ENCODE assay signal across 8 mouse cellular contexts in the genomic region with DNA sequence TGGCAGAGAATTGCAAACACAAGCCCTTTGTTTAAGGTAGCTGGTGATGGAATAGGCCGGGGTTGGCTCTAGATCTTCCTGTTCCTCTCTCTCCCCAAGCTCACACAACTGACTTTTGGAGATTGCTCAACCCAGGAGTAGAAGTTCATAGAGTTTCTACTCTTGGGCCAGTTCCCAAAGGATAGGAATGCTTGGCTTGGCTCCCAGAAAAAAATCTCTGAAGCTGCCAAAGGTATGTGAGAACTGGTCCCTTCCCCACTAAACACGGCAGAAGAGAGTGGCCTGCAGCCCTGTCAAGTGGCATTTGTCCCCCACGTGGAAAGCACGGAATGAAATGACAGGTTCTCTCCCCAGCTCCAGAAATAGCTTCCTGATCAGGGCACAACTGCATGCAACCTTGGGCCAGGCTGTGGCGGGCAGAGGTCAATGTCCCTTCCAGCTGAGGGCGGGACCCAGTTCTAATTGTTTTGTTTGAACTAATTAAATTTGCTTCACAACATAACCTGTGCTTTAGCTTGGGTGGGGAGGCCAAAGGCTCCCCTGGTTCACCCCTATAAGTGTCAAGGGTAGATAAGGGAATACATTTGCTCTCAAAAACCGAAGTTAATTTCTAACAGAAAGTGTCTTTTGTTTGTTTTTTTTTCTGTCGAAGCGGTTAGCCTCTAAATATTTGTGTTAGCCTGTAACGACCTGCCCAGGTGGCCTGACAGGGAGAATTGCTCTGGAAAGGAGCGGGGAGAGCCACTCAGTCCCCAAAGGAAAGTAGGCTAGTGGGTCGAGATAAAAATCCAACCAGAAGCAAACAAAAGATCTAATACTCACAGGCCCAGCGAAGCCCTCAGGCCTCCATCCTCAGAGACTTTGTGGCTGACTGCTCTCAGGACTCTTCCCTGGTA.
DNase-seq lines count a peak whose midpoint lies in the region; ATAC-seq and TF ChIP-seq lines count a peak whose summit lies in the region.

No protein-coding gene starts in this region.

- ATAC-seq in heart, postnatal 0 days (ENCODE audit: insufficient read depth, low read depth), result peak; percentile 92

- no peaks in the 10 kb centered on the region for H3K27me3 ChIP-seq in heart, postnatal 0 days (ENCODE audit: control insufficient read depth, insufficient read depth, low read length)
- H3K27me3 ChIP-seq in limb, embryonic 10.5 days (ENCODE audit: low read depth, poor library complexity, severe bottlenecking), result no peaks in the 10 kb centered on the region
- no peaks in the 10 kb centered on the region for H3K27me3 ChIP-seq in myocyte (ENCODE audit: control insufficient read depth, insufficient read depth, insufficient read length)

- peaks cover 30% of the 10 kb centered on the region for H3K4me1 ChIP-seq in cortical plate, adult 2 months (ENCODE audit: control insufficient read depth, insufficient read depth, low read length)
- peaks cover 91% of the 10 kb centered on the region for H3K4me1 ChIP-seq in heart, postnatal 0 days (ENCODE audit: control insufficient read depth, insufficient read depth)
- peaks cover 58% of the 10 kb centered on the region for H3K4me1 ChIP-seq in limb, embryonic 10.5 days

- no peaks in the 10 kb centered on the region for H3K36me3 ChIP-seq in heart, postnatal 0 days (replicated peaks; ENCODE audit: control insufficient read depth, insufficient read depth, low read length)
- H3K36me3 ChIP-seq in limb, embryonic 10.5 days, result no peaks in the 10 kb centered on the region
- H3K36me3 ChIP-seq in myocyte (ENCODE audit: control insufficient read depth, insufficient read depth), result no peaks in the 10 kb centered on the region

- H3K79me2 ChIP-seq in myocyte (ENCODE audit: control insufficient read depth, insufficient read depth), result peaks cover 42% of the 10 kb centered on the region

- H3ac ChIP-seq in myocyte (ENCODE audit: control insufficient read depth, insufficient read length), result no peak overlapping the region

- no peak overlapping the region for H3K4me2 ChIP-seq in heart, postnatal 0 days (ENCODE audit: low read depth, low read length)
- H3K4me2 ChIP-seq in myocyte (ENCODE audit: low read depth), result peak overlapping the region; percentile 26

- WGBS in heart, postnatal 0 days, result 18% methylated on average over 13 of the region's 13 CpGs
- WGBS in limb, embryonic 10.5 days, result 33% methylated on average over 13 of the region's 13 CpGs

- peak overlapping the region; percentile 45 for H3K9ac ChIP-seq in heart, postnatal 0 days (replicated peaks; ENCODE audit: low read depth, low read length)

- peak; percentile 96 for TF ChIP-seq EP300 in heart, postnatal 0 days (IDR thresholded peaks at IDR 0.05; ENCODE audit: low read depth)

- H3K27ac ChIP-seq in cortical plate, adult 2 months (ENCODE audit: insufficient read depth, low read length), result peak overlapping the region; percentile 95
- H3K27ac ChIP-seq in heart, postnatal 0 days (ENCODE audit: low read depth), result peak overlapping the region; percentile 99
- H3K27ac ChIP-seq in limb, embryonic 10.5 days, result peak overlapping the region; percentile 66

- H3K4me3 ChIP-seq in cortical plate, adult 2 months (ENCODE audit: insufficient read depth, low read length), result no peak overlapping the region
- no peak overlapping the region for H3K4me3 ChIP-seq in heart, postnatal 0 days (ENCODE audit: low read depth, low read length)
- H3K4me3 ChIP-seq in limb, embryonic 10.5 days, result no peak overlapping the region
- H3K4me3 ChIP-seq in myocyte, result no peak overlapping the region

- DNase-seq in layer of hippocampus, adult 9-10 months (ENCODE audit: low spot score), result peak; percentile 36
- no peak for DNase-seq in layer of hippocampus, postnatal 14 days (ENCODE audit: low spot score in 2 of 2)
- peak; percentile 98 for DNase-seq in heart, postnatal 0 days (ENCODE audit: low spot score)
- DNase-seq in limb, embryonic 10.5 days (ENCODE audit: low spot score), result no peak
- no peak for DNase-seq in embryo, embryonic 11 days
- DNase-seq in thymus, adult 18-20 months, result no peak

- H3K9me3 ChIP-seq in heart, postnatal 0 days (replicated peaks; ENCODE audit: control insufficient read depth, low read length), result no peaks in the 10 kb centered on the region
- H3K9me3 ChIP-seq in limb, embryonic 10.5 days (replicated peaks), result no peaks in the 10 kb centered on the region

- no peak for TF ChIP-seq CTCF in cortical plate, adult 2 months (IDR thresholded peaks at IDR 0.05; ENCODE audit: extremely low read depth, insufficient read depth, low read length)
- TF ChIP-seq CTCF in heart, postnatal 0 days (IDR thresholded peaks at IDR 0.05; ENCODE audit: low read depth), result no peak

- TF ChIP-seq POLR2A in cortical plate, adult 2 months (IDR thresholded peaks at IDR 0.05; ENCODE audit: extremely low read depth, insufficient read depth, low read length), result no peak
- TF ChIP-seq POLR2A in myocyte (IDR thresholded peaks at IDR 0.05; ENCODE audit: insufficient read length, low read depth), result no peak

TF ChIP-seq in myocyte, 11 proteins besides CTCF, POLR2A, EP300 and RAD21:
- TF ChIP-seq E2F4 (IDR thresholded peaks at IDR 0.05; ENCODE audit: insufficient read depth) (no peak), TCF3 (IDR thresholded peaks at IDR 0.05; ENCODE audit: insufficient read length, low read depth) (no peak), POLR2AphosphoS2 (IDR thresholded peaks at IDR 0.05; ENCODE audit: insufficient read length, low read depth) (no peak), USF1 (IDR thresholded peaks at IDR 0.05; ENCODE audit: low read depth) (peak; percentile 2), MYOD1 (IDR thresholded peaks at IDR 0.05; ENCODE audit: control insufficient read depth in 1 of 3, insufficient read length in 2 of 3, low read depth in 2 of 3) (peak in 1 of 3 experiments; percentile 57), TCF12 (IDR thresholded peaks at IDR 0.05; ENCODE audit: insufficient read depth, poor library complexity, severe bottlenecking) (no peak), CEBPB (IDR thresholded peaks at IDR 0.05; ENCODE audit: insufficient read depth, poor library complexity, severe bottlenecking) (peak; percentile 90), SRF (IDR thresholded peaks at IDR 0.05; ENCODE audit: control insufficient read depth, insufficient read length, low read depth) (no peak), MYOG (IDR thresholded peaks at IDR 0.05; ENCODE audit: control insufficient read depth in 1 of 3, insufficient read depth in 1 of 3, insufficient read length in 2 of 3, low read depth in 2 of 3) (peak in 2 of 3 experiments; percentile 26 to 79)

Comparison
In these comparisons a context has a peak if more than half of its experiments do, and no peak if none do; other contexts are left out.
1. DNase-seq: peak in layer of hippocampus, adult 9-10 months (single experiment) and heart, postnatal 0 days (single experiment); none in layer of hippocampus, postnatal 14 days (0 of 2), limb, embryonic 10.5 days (single experiment), embryo, embryonic 11 days (single experiment) and thymus, adult 18-20 months (0 of 2).
2. Peak in every context shown above with its lines, with median percentiles within 50 percentile points of each other: H3K27ac ChIP-seq.